In genomic region chr4:67589976-67590727, GRCm38 (mm10) we compare ENCODE assay signal across 12 mouse cellular contexts.
DNase-seq lines count a peak whose midpoint lies in the region; ATAC-seq lines count a peak whose summit lies in the region.
"Had no signal": no experiment of that assay in that cellular context is flagged by ENCODE, and none has a peak within 500 bp of the region (broad histone marks: within the 10 kb centered on the region; RNA-seq: fewer than 3 reads in every experiment).

No protein-coding gene starts in this region.

- no peak overlapping the region for H3K4me3 ChIP-seq in liver, embryonic 12.5 days

- no peak overlapping the region for H3K27ac ChIP-seq in liver, embryonic 12.5 days
- H3K27ac ChIP-seq: kidney, postnatal 0 days had no signal

- H3K4me2 ChIP-seq in liver, embryonic 12.5 days, result no peak overlapping the region
- H3K4me2 ChIP-seq: lung, embryonic 14.5 days had no signal

- ATAC-seq in liver, embryonic 12.5 days, result no peak
- ATAC-seq in monocyte, adult 5-6 weeks (replicated peaks; ENCODE audit: insufficient number of reproducible peaks, low FRiP score, low TSS enrichment, poor library complexity, severe bottlenecking), result no peak

- peak; percentile 8 for DNase-seq in right cerebral cortex, postnatal 25 days
- DNase-seq in right cerebral cortex, postnatal 14 days, result no peak
- DNase-seq in cerebellum, postnatal 14 days, result peak; percentile 85 to 91
- peak; percentile 44 for DNase-seq in layer of hippocampus, adult 9-11 months
- DNase-seq in kidney, adult 9 months, result no peak
- DNase-seq: heart, postnatal 36 days; lung, embryonic 14.5 days; spleen, adult 18-20 months; thymus, postnatal 14 days had no signal

- no peaks in the 10 kb centered on the region for H3K4me1 ChIP-seq in liver, embryonic 12.5 days

- H3K27me3 ChIP-seq in liver, embryonic 12.5 days (replicated peaks), result no peaks in the 10 kb centered on the region

- H3K36me3 ChIP-seq in liver, embryonic 12.5 days, result no peaks in the 10 kb centered on the region

- WGBS in liver, embryonic 12.5 days (ENCODE audit: insufficient replicate concordance), result 68% methylated on average over 7 of the region's 7 CpGs

- H3K9me3 ChIP-seq in liver, embryonic 12.5 days (replicated peaks), result no peaks in the 10 kb centered on the region

- H3K9ac ChIP-seq in liver, embryonic 12.5 days, result no peak overlapping the region
- H3K9ac ChIP-seq: lung, embryonic 14.5 days had no signal

Comparison
In these comparisons a context has a peak if more than half of its experiments do, and no peak if none do; other contexts are left out.
1. DNase-seq: peak in right cerebral cortex, postnatal 25 days (single experiment), cerebellum, postnatal 14 days (2 of 2) and layer of hippocampus, adult 9-11 months (single experiment); none in right cerebral cortex, postnatal 14 days (single experiment) and kidney, adult 9 months (single experiment).